In genomic region chr7:25057888-25058287, GRCm38 (mm10) we compare ENCODE assay signal across 23 mouse cellular contexts. TPM values are rescaled to one million over a fixed set of nuclear protein-coding genes. Genes with fewer than 3 reads are reported as not detected.
DNase-seq lines count a peak whose midpoint lies in the region; ATAC-seq and TF ChIP-seq lines count a peak whose summit lies in the region.
"Had no signal": no experiment of that assay in that cellular context is flagged by ENCODE, and none has a peak within 500 bp of the region (broad histone marks: within the 10 kb centered on the region; RNA-seq: fewer than 3 reads in every experiment).

No protein-coding gene starts in this region.

- H3K4me2 ChIP-seq in kidney, embryonic 16.5 days (replicated peaks; ENCODE audit: low read depth, low read length) = no peak overlapping the region
- no peak overlapping the region for H3K4me2 ChIP-seq in midbrain, embryonic 16.5 days (ENCODE audit: low read length)
- H3K4me2 ChIP-seq in midbrain, embryonic 11.5 days = no peak overlapping the region
- H3K4me2 ChIP-seq: embryonic facial prominence, embryonic 13.5 days; embryonic facial prominence, embryonic 15.5 days; forebrain, embryonic 12.5 days had no signal

- TF ChIP-seq CTCF in kidney, adult 2 months (conservative IDR thresholded peaks at IDR 0.05; ENCODE audit: insufficient read depth, insufficient read length, low read depth, low read length) = no peak
- TF ChIP-seq CTCF in E14TG2a.4 (conservative IDR thresholded peaks at IDR 0.05; ENCODE audit: low read length) = no peak

- H3K27me3 ChIP-seq in kidney, embryonic 16.5 days (ENCODE audit: insufficient read depth, low read length) = no peaks in the 10 kb centered on the region
- H3K27me3 ChIP-seq in kidney, adult 2 months (replicated peaks; ENCODE audit: control insufficient read depth, insufficient read depth, low read length) = no peaks in the 10 kb centered on the region
- H3K27me3 ChIP-seq in midbrain, embryonic 16.5 days (ENCODE audit: control insufficient read depth, insufficient read depth, low read depth, low read length) = no peaks in the 10 kb centered on the region
- no peaks in the 10 kb centered on the region for H3K27me3 ChIP-seq in midbrain, embryonic 11.5 days (ENCODE audit: control insufficient read depth, insufficient read depth, low read length)
- no peaks in the 10 kb centered on the region for H3K27me3 ChIP-seq in E14TG2a.4 (ENCODE audit: insufficient read depth, low read length)
- H3K27me3 ChIP-seq: CH12.LX; embryonic facial prominence, embryonic 13.5 days; embryonic facial prominence, embryonic 15.5 days; forebrain, embryonic 12.5 days had no signal

- TF ChIP-seq POLR2A in kidney, adult 2 months (IDR thresholded peaks at IDR 0.05; ENCODE audit: low read depth, low read length) = no peak

- H3K36me3 ChIP-seq in kidney, embryonic 16.5 days (ENCODE audit: insufficient read depth, low read length) = peaks cover 63% of the 10 kb centered on the region
- H3K36me3 ChIP-seq in kidney, adult 2 months (ENCODE audit: control insufficient read depth, insufficient read depth, low read length) = no peaks in the 10 kb centered on the region
- peaks cover 74% of the 10 kb centered on the region for H3K36me3 ChIP-seq in midbrain, embryonic 16.5 days (ENCODE audit: control insufficient read depth, insufficient read depth, low read length)
- H3K36me3 ChIP-seq in midbrain, embryonic 11.5 days (ENCODE audit: control insufficient read depth, insufficient read depth, low read length) = peaks cover 44% of the 10 kb centered on the region
- peaks cover 54% of the 10 kb centered on the region for H3K36me3 ChIP-seq in E14TG2a.4 (ENCODE audit: insufficient read depth, low read length)

- no peak for DNase-seq in kidney, adult 2 months
- DNase-seq in midbrain, embryonic 11.5 days (ENCODE audit: low spot score, missing footprints) = no peak
- DNase-seq: adrenal gland, adult 2 months; adrenal gland, postnatal 10 days; adrenal gland, postnatal 25 days; cerebellum, adult 11 months; cerebellum, adult 18-20 months; cerebellum, adult 8-10 months; cerebellum, adult 9-11 months; cerebellum, postnatal 14 days; cerebellum, postnatal 36 days; embryo, embryonic 11 days had no signal

- H3K27ac ChIP-seq in kidney, embryonic 16.5 days (ENCODE audit: low read length) = no peak overlapping the region
- H3K27ac ChIP-seq in kidney, adult 2 months (ENCODE audit: insufficient read depth, low read depth, low read length) = no peak overlapping the region
- no peak overlapping the region for H3K27ac ChIP-seq in midbrain, embryonic 16.5 days (ENCODE audit: low read length)
- no peak overlapping the region for H3K27ac ChIP-seq in midbrain, embryonic 11.5 days (ENCODE audit: low read depth, low read length)
- H3K27ac ChIP-seq: embryonic facial prominence, embryonic 13.5 days; embryonic facial prominence, embryonic 15.5 days; forebrain, embryonic 10.5 days; forebrain, embryonic 12.5 days had no signal

- no peaks in the 10 kb centered on the region for H3K4me1 ChIP-seq in kidney, embryonic 16.5 days (ENCODE audit: insufficient read depth, low read length)
- H3K4me1 ChIP-seq in kidney, adult 2 months (ENCODE audit: control insufficient read depth, insufficient read depth, low read length) = no peaks in the 10 kb centered on the region
- H3K4me1 ChIP-seq in midbrain, embryonic 16.5 days (ENCODE audit: control insufficient read depth, insufficient read depth, low read length) = no peaks in the 10 kb centered on the region
- H3K4me1 ChIP-seq in midbrain, embryonic 11.5 days (ENCODE audit: control insufficient read depth, insufficient read depth, low read length) = no peaks in the 10 kb centered on the region
- peaks cover 10% of the 10 kb centered on the region for H3K4me1 ChIP-seq in E14TG2a.4 (replicated peaks; ENCODE audit: low read depth, low read length)
- H3K4me1 ChIP-seq: embryonic facial prominence, embryonic 13.5 days; embryonic facial prominence, embryonic 15.5 days; forebrain, embryonic 10.5 days; forebrain, embryonic 12.5 days had no signal

- no peak overlapping the region for H3K4me3 ChIP-seq in kidney, embryonic 16.5 days (ENCODE audit: low read length)
- H3K4me3 ChIP-seq in kidney, adult 2 months (ENCODE audit: insufficient read depth, low read depth, low read length) = no peak overlapping the region
- H3K4me3 ChIP-seq in midbrain, embryonic 16.5 days (ENCODE audit: low read depth, low read length) = no peak overlapping the region
- no peak overlapping the region for H3K4me3 ChIP-seq in midbrain, embryonic 11.5 days (ENCODE audit: low read depth, low read length)
- peak overlapping the region; percentile 51; the same call in 1 of the 2 replicates for H3K4me3 ChIP-seq in E14TG2a.4 (replicated peaks; ENCODE audit: low read length)
- H3K4me3 ChIP-seq: embryonic facial prominence, embryonic 13.5 days; embryonic facial prominence, embryonic 15.5 days; erythroblast, embryonic 14.5 days; forebrain, embryonic 10.5 days; forebrain, embryonic 12.5 days had no signal

- 93% methylated on average over 5 of the region's 5 CpGs for WGBS in kidney, embryonic 16.5 days
- 92% methylated on average over 5 of the region's 5 CpGs for WGBS in kidney, adult 2 months
- 95% methylated on average over 5 of the region's 5 CpGs for WGBS in midbrain, embryonic 16.5 days
- 93% methylated on average over 5 of the region's 5 CpGs for WGBS in midbrain, embryonic 11.5 days

- H3K9ac ChIP-seq in kidney, embryonic 16.5 days (replicated peaks; ENCODE audit: low read length) = no peak overlapping the region
- H3K9ac ChIP-seq in midbrain, embryonic 16.5 days (ENCODE audit: low read depth, low read length) = no peak overlapping the region
- no peak overlapping the region for H3K9ac ChIP-seq in midbrain, embryonic 11.5 days (ENCODE audit: low read length)
- H3K9ac ChIP-seq: embryonic facial prominence, embryonic 13.5 days; embryonic facial prominence, embryonic 15.5 days; forebrain, embryonic 12.5 days had no signal

- ATAC-seq in kidney, embryonic 16.5 days (ENCODE audit: low FRiP score, low TSS enrichment) = 0 out of 2 replicates have a peak, but pooled peaks have one; percentile 22
- 0 out of 2 replicates have a peak, but pooled peaks have one; percentile 52 for ATAC-seq in midbrain, embryonic 16.5 days
- ATAC-seq in midbrain, embryonic 11.5 days (ENCODE audit: low FRiP score) = no peak
- ATAC-seq in CD4-positive, CD25-positive, alpha-beta regulatory T cell, adult 4 months = no peak
- ATAC-seq: forebrain, embryonic 14.5 days had no signal

- no peaks in the 10 kb centered on the region for H3K9me3 ChIP-seq in kidney, embryonic 16.5 days (ENCODE audit: low read length)
- no peaks in the 10 kb centered on the region for H3K9me3 ChIP-seq in midbrain, embryonic 16.5 days (replicated peaks; ENCODE audit: control insufficient read depth, low read length, poor library complexity, severe bottlenecking)
- H3K9me3 ChIP-seq in midbrain, embryonic 11.5 days (ENCODE audit: control insufficient read depth, low read length) = no peaks in the 10 kb centered on the region; the same call in 1 of the 2 replicates
- no peaks in the 10 kb centered on the region for H3K9me3 ChIP-seq in E14TG2a.4 (ENCODE audit: low read length)
- H3K9me3 ChIP-seq: embryonic facial prominence, embryonic 13.5 days; embryonic facial prominence, embryonic 15.5 days; forebrain, embryonic 12.5 days had no signal

RNA-seq across cellular contexts. Expression of gene Grik5, which starts 14.3 kb away (rescaled TPM):
- 5.1 and 6.3 TPM in 2 replicates for polyA plus RNA-seq in kidney, embryonic 16.5 days (2015; fragmentation: Nextera tagmentation; extraction: Ambion mirVana)
- 17.1 and 24.3 TPM in 2 replicates for polyA plus RNA-seq in kidney, adult 2 months (2012; rRNA removed)
- 14.2 and 15.5 TPM in 2 replicates for polyA plus RNA-seq in midbrain, embryonic 16.5 days (2015; fragmentation: Nextera tagmentation; extraction: Ambion mirVana)
- polyA plus RNA-seq in midbrain, embryonic 11.5 days (2014; fragmentation: Nextera tagmentation; extraction: Ambion mirVana) = 8.7 and 9.3 TPM in 2 replicates
- 1 to 10 TPM; 4.1 to 4.5 TPM for polyA plus RNA-seq in CD4-positive, CD25-positive, alpha-beta regulatory T cell, adult 4 months (2017; shearing (Covaris generic))

RNA-seq across cellular contexts. Expression of gene Zfp574, which starts 14.5 kb away (rescaled TPM):
- 37.7 and 44.1 TPM in 2 replicates for polyA plus RNA-seq in kidney, embryonic 16.5 days (2015; fragmentation: Nextera tagmentation; extraction: Ambion mirVana)
- 20.6 and 27.0 TPM in 2 replicates for polyA plus RNA-seq in kidney, adult 2 months (2012; rRNA removed)
- polyA plus RNA-seq in midbrain, embryonic 16.5 days (2015; fragmentation: Nextera tagmentation; extraction: Ambion mirVana) = 33.7 and 34.2 TPM in 2 replicates
- 20.3 and 22.9 TPM in 2 replicates for polyA plus RNA-seq in midbrain, embryonic 11.5 days (2014; fragmentation: Nextera tagmentation; extraction: Ambion mirVana)
- polyA plus RNA-seq in CD4-positive, CD25-positive, alpha-beta regulatory T cell, adult 4 months (2017; shearing (Covaris generic)) = 10 to 100 TPM; 11.3 to 15.1 TPM

RNA-seq across cellular contexts. Expression of gene Atp1a3, which starts 52.1 kb away (rescaled TPM):
- polyA plus RNA-seq in kidney, embryonic 16.5 days (2015; fragmentation: Nextera tagmentation; extraction: Ambion mirVana) = 0.66 and 1.5 TPM in 2 replicates
- 1.4 and 1.8 TPM in 2 replicates for polyA plus RNA-seq in kidney, adult 2 months (2012; rRNA removed)
- polyA plus RNA-seq in midbrain, embryonic 16.5 days (2015; fragmentation: Nextera tagmentation; extraction: Ambion mirVana) = 447 and 557 TPM in 2 replicates
- 34.4 and 36.0 TPM in 2 replicates for polyA plus RNA-seq in midbrain, embryonic 11.5 days (2014; fragmentation: Nextera tagmentation; extraction: Ambion mirVana)
- polyA plus RNA-seq in CD4-positive, CD25-positive, alpha-beta regulatory T cell, adult 4 months (2017; shearing (Covaris generic)) = 1 to 10 TPM; 2.3 TPM

Comparison
In these comparisons a context has a peak if more than half of its experiments do, and no peak if none do; other contexts are left out.
1. ATAC-seq: peak in kidney, embryonic 16.5 days (single experiment) and midbrain, embryonic 16.5 days (single experiment); none in midbrain, embryonic 11.5 days (single experiment) and CD4-positive, CD25-positive, alpha-beta regulatory T cell, adult 4 months (single experiment).
2. RNA of gene Atp1a3, which starts 52.1 kb away (polyA plus RNA-seq): 447 to 557 TPM in midbrain, embryonic 16.5 days; 34.4 to 36.0 TPM in midbrain, embryonic 11.5 days, 2.3 TPM in CD4-positive, CD25-positive, alpha-beta regulatory T cell, adult 4 months, 1.4 to 1.8 TPM in kidney, adult 2 months and 0.66 to 1.5 TPM in kidney, embryonic 16.5 days; every median in the first group is over 10 times any median in the second.